Mouse (Mus musculus) left cerebral cortex, postnatal 36 days (tissue): ENCODE measurements at regions not wholly inside any gene's neighbourhood (a gene's known extent, or its start where the extent isn't known, plus 50 kb on each side); places are given as distances from the start of the nearest gene placed in this dataset.
A peak's percentile ranks its signal among the peaks of the same experiment; 100 is the strongest.

Experiments
- DNase-seq, 2 experiments: peaks; one replicate each; pipeline ENCODE4 v3.0.0; 2021 to 2022; ENCODE audit warnings: low spot score in 2 of 2, mixed read lengths in 1 of 2
- intact Hi-C: fragments of 180-260 bp; cut with DNase I; formaldehyde crosslinking; loops from one replicate; pipeline ENCODE4 v1.15.1; 2025

GRCm38 (mm10) chr10:21715436-21715835, 122.5 kb downstream of the 1700020N01Rik start:
- intact Hi-C loops = no loop called here
- no peak for DNase-seq

- intact Hi-C loops = no loop called here
- no peak for DNase-seq
Observed at GRCm38 (mm10) chr10:21718189-21718588, 125.2 kb downstream of the 1700020N01Rik start.

- intact Hi-C loops = no loop called here
- no peak for DNase-seq
Observed at GRCm38 (mm10) chr10:21724351-21724750, 131.4 kb downstream of the 1700020N01Rik start.

GRCm38 (mm10) chr10:21724999-21725398, 132.1 kb downstream of the 1700020N01Rik start:
- intact Hi-C loops = no loop called here
- DNase-seq = no peak

- no peak for DNase-seq
- intact Hi-C loops = no loop called here
Observed at GRCm38 (mm10) chr10:21740256-21740655, 141.7 kb upstream of the Sgk1 start.

- DNase-seq = no peak
Observed at GRCm38 (mm10) chr10:21741575-21741974, 140.4 kb upstream of the Sgk1 start.

GRCm38 (mm10) chr10:21741976-21742745, 139.8 kb upstream of the Sgk1 start:
- peak in 1 of 2 experiments; percentile 30 for DNase-seq
- intact Hi-C loops = no loop called here

More at GRCm38 (mm10) chr10:21741575-21741974, 140.4 kb upstream of the Sgk1 start:
- intact Hi-C loops = no loop called here

- no peak for DNase-seq
- intact Hi-C loops = no loop called here
Observed at GRCm38 (mm10) chr10:21743396-21743795, 138.6 kb upstream of the Sgk1 start.

- intact Hi-C loops = no loop called here
- no peak for DNase-seq
Observed at GRCm38 (mm10) chr10:21744341-21744955, 137.5 kb upstream of the Sgk1 start.

- intact Hi-C loops = no loop called here
- DNase-seq = no peak
Observed at GRCm38 (mm10) chr10:21745940-21746487, 136.0 kb upstream of the Sgk1 start.

- intact Hi-C loops = no loop called here
Observed at GRCm38 (mm10) chr10:21746713-21747112, 135.3 kb upstream of the Sgk1 start.

GRCm38 (mm10) chr10:21751326-21751725, 130.7 kb upstream of the Sgk1 start:
- DNase-seq = no peak
- intact Hi-C loops = no loop called here

More at GRCm38 (mm10) chr10:21746713-21747112, 135.3 kb upstream of the Sgk1 start:
- DNase-seq = no peak

GRCm38 (mm10) chr10:21752392-21752791, 129.6 kb upstream of the Sgk1 start:
- DNase-seq = no peak
- intact Hi-C loops = no loop called here

GRCm38 (mm10) chr10:21754763-21755548, 127.0 kb upstream of the Sgk1 start:
- no peak for DNase-seq
- intact Hi-C loops = no loop called here

GRCm38 (mm10) chr10:21755717-21756116, 126.3 kb upstream of the Sgk1 start:
- intact Hi-C loops = no loop called here

GRCm38 (mm10) chr10:21756811-21757210, 125.2 kb upstream of the Sgk1 start:
- intact Hi-C loops = no loop called here
- DNase-seq = no peak

More at GRCm38 (mm10) chr10:21755717-21756116, 126.3 kb upstream of the Sgk1 start:
- DNase-seq = no peak

- intact Hi-C loops = no loop called here
- no peak for DNase-seq
Observed at GRCm38 (mm10) chr10:21758122-21758521, 123.9 kb upstream of the Sgk1 start.

GRCm38 (mm10) chr10:21762516-21762915, 119.5 kb upstream of the Sgk1 start:
- intact Hi-C loops = loop anchor here (5.0 to 10.0 kb wide), 2 partner anchors 230 to 298 kb away; no protein-coding TSS in a partner anchor
- DNase-seq = peak in 1 of 2 experiments; percentile 29

GRCm38 (mm10) chr10:21763017-21763964, 118.7 kb upstream of the Sgk1 start:
- DNase-seq = peak; percentile 16 to 42
- intact Hi-C loops = loop anchor here (5.0 to 10.0 kb wide), 2 partner anchors 229 to 298 kb away; no protein-coding TSS in a partner anchor
